Mouse (Mus musculus) stomach, adult 2 months (tissue): Measurements from ENCODE around the gene Setd4. TPM values are rescaled to one million over a fixed set of nuclear protein-coding genes. Genes with fewer than 3 reads are reported as not detected.

Experiments
- polyA plus RNA-seq: library from polyadenylated mRNA; depleted of rRNA; stranded (reverse); fragments of >200 nt; gene quantifications from 2 replicates; pipeline ENCODE4 v1.2.3, GENCODE M21; 2012; rRNA removed

The Setd4 gene
- polyA plus RNA-seq, result 8.3 and 10.1 TPM in 2 replicates

DNA sequence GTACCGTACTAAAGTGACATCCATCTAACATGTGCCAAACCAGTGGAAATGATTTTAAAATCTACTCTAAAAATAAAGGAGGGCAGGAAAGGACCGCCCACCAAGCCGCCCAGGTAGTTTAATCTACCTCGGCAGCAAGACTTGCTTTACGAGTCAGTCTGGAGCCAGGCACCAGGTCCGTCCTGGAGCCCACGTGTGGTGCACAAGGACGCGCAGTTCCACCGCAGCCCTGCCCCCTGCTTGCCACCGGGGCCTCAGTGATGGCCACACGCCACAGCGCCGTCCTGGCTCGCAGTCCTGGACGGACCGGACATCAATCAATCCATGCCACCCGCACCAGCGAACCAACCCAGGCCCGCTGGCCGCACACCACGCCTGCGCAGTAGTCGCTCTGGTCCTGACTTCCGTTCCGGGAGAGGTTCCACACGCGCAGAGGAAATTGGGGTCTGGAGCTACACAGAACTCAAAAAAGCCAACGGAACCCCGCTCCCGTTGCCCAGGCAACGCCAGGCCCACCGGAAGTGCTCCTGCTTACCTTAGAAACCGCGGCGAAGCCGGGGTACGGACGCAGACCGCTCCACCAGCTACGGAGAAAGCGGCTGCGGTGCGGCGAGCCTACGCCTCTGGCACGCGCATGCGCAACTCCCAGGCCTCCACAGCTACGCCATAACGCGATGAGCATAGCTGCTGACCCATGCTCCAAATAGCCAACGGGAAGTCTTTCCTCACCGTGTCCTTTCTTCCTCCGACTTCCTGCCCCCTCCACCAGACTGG, at the start of gene Setd4:
Setd4 (minus strand) TSS at position 625 of the 774 bp plus-strand sequence.

DNA sequence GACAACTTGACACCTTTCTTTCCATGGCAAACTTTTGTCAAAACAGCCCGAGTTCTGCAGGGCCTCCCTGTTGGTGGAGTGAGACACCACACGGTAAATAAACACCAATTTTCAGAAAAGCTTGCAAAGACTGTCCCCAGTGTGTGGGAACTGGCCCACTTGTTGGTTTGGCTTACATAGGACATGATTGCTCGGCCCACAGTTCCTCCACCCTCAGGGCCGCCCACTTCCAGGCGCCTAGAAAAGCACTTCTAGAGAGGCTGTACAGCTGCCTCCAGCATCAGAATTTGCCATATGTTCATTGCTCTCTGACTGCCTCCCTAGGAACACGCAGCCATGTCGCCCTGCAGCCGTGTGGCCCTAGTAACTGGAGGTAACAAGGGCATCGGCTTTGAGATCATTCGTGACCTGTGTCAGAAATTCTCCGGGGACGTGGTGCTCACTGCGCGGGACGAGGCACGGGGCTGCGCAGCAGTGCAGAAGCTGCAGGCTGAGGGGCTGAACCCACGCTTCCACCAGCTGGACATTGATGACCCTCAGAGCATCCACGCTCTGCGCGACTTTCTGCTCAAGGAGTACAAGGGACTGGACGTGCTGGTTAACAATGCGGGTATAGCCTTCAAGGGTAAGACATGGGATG, 24.0 kb upstream of the Setd4 start, which contains the start of gene Gm5678:
Gm5678 (plus strand) TSS at position 337 of the 640 bp plus-strand sequence.

DNA sequence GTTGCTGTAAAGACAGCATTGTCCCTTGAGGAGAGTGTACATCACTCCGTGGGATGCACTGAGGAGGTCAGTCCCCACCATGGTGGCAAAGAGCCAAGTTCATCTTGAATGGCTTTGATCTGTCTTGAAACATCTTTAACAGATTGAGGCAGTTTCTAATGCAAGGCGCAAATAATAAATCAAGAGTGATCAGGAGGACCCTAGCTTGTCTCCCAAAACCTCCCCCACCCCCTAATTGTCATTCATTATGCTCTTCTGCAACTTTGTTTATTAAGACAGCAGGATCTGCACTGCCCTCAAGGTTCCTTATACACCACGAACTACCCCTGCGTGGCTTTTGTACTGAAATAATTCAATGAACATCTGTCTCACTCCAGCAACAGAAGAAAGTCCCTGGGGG, 1.7 kb upstream of the Setd4 start, which contains the start of gene Cbr1:
Cbr1 (plus strand) TSS at position 301 of the 400 bp plus-strand sequence.

Other genes starting within 250 kb of the Setd4 start
- gene Cbr1, start 1.8 kb upstream of the Setd4 start, polyA plus RNA-seq, result 280 and 286 TPM in 2 replicates
- gene Gm5678, start 24.0 kb upstream of the Setd4 start, polyA plus RNA-seq, result not detected in 2 replicates
- 157 and 244 TPM in 2 replicates for gene Cbr3, start 79.2 kb upstream of the Setd4 start, polyA plus RNA-seq
- gene Dop1b, start 107.8 kb upstream of the Setd4 start, polyA plus RNA-seq, result 59.0 and 65.4 TPM in 2 replicates
- gene Morc3, start 228.1 kb upstream of the Setd4 start, polyA plus RNA-seq, result 0.31 and 0.71 TPM in 2 replicates